Mouse (Mus musculus) WW6 (cell line): Measurements from ENCODE around the gene Pgap1.
A peak's percentile ranks its signal among the peaks of the same experiment; 100 is the strongest.

Source experiments
- DNase-seq: peaks from one replicate; pipeline ENCODE4 v3.0.0-alpha.2; 2013; ENCODE audit warnings: low read depth, low spot score

Pgap1 gene

DNA sequence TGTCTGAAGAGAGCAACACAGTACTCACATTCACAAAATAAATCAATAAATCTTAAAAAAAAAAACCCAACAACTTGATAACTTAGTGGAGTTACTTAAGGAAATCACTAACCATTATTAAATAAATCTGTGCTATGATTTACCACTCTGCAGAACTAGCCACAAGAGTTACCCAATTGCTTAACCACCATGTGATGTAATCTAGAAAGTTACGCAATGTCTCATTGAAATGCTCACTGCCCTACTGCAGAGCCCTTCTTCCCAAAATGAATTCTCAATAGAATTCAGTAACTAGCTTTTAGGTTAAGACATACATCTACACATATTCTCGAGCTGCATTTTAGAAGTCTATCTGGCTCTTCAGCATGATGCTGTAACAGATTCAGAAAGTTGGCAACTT lies 33.8 kb downstream of the Pgap1 start:
- DNase-seq: no peak

DNA sequence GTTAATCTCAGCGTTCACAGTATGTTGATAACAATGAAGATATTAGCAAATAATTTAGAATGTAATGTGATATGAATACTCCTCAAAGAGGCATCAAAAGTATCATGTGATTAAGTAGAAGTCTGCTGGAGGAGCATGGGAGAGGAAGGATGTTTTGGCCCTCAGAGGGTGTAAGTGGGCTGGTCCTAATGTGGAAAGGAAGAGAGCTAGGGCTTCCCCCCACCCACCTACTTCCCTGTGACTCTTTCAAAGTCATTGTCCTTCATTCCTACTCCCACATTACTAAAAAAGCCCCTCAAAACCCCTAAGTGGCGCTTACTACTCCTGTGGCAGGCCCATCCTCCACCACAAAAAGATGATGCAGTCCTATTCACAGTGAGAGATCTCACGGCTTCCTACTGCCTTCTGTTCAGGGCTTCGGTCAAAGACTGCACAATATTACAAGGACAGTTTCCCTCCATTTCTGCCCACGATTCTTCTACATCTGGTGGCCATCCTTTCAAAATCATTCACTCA lies 37.4 kb downstream of the Pgap1 start:
- DNase-seq: no peak

DNA sequence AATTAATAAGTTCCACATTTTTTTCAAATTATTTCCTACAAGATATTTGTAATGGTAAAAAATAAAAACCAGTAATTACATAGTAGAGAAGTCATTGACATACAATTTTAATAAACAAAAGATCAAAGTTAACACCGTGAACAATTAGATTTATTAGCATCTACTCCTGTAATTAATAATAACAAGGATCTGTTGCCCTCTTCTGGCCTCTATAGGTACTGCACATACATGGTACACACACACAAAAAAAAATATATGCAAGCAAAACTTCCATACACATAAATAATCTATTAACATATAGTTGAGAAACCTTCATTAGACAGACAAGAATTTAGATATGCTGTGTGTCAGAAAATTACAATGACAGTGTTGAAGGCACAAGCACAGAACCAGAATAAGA lies 43.6 kb downstream of the Pgap1 start:
- DNase-seq: no peak

DNA sequence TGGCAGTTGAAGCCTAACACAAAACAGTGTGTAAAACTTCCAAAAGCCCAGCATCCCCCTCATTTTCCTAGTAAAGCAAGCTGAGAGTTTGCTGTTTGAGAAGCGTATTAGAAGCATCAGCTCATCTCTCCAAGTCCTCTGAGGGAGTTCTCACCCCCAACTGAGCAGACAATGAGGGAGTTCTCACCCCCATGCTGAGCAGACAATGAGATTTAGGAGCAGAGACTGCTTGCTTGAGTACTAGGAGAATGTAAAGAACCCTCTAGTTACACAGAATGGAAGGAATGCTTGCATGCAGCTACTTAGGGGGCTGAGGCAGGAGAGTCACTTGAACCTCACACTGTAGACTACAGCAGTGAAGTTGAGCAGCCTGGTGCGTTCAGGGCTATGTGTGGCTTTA lies 59.0 kb downstream of the Pgap1 start:
- DNase-seq: no peak

DNA sequence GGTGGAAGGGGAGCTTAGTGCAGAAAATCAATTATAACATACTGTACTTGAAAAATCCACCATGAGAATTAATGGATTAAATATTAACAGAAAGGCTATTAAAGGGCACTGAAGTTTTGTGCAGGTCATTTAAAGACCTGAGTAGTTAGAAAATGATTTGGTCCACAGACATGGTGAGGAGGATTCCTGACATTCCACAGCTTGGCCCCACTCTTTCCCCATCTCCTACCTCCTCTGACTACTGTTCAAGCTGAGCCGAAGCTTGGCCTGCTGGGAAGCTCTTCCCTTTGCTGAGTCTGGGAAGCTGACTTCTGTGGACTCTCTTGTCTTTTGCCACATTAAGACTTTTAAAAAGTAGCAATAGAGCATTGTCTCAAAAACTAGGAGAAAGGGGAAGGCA lies 61.2 kb downstream of the Pgap1 start:
- DNase-seq: no peak

DNA sequence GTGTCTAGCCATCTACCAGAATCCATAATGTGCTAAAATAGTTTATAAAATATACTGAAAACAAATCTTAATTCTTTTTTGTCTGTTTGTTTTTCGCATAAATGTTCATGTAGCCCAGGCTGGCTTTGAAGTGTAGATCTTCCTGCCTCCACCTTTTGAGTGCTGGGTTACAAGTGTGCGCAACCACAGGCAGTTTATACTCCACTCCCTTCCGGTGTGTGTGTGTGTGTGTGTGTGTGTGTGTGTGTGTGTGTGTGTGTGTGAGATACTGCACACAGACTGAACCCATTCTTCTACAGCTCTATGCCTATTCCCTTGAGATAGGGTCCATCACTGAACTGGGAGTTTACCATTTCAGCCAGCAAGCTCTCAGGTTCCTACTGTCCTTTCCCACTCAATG lies 64.0 kb downstream of the Pgap1 start:
- DNase-seq: no peak

DNA sequence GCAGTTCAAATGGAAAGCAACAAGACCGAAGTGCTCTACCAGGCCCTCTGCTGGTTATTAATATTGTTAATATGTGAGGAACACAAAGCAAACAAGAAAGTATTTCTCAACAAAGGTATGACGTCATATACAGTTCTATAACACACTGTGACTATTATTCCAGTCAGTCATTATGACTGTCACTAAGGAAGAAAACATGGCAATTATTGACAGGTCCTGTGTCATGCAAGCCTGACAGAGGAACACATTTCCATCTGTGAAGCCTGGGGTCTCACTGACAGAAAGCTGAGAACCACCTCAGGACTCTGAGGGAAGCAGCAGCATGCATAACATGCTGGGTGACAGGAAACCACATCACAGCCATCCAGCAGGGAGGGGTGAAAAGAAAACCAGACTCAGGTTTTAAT lies 65.0 kb downstream of the Pgap1 start:
- DNase-seq: no peak

DNA sequence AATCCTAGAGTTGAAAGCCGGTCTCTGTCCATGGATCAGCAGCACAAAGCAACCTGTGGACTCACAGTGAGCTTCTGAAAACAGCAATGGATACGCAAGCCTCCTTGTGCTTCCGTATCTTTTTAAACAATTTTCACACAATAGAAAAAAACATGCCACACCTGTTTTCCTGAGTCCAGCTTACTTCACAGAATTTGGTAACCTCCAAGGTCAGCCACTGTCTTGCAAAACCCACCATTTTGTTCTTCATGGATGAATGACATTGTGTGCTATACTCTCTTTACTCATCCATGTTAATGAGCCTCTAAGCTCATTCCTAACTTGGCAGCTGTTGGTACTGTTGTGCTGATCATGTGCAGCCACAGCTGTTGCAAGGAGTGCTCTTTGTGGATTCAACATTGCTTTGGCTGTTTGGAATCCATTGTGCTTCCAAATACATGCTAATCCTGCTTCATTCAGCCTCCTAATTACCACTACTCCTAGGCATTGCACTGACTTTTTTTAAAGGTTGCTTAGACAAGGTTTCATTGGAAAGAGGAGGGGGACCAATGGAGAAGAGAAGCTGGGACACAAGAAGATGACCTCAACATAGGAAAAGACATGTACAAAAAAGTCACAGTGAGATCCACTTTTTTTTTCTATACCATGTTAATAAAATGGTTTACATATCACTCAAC lies 72.6 kb downstream of the Pgap1 start:
- peak; percentile 49 for DNase-seq

DNA sequence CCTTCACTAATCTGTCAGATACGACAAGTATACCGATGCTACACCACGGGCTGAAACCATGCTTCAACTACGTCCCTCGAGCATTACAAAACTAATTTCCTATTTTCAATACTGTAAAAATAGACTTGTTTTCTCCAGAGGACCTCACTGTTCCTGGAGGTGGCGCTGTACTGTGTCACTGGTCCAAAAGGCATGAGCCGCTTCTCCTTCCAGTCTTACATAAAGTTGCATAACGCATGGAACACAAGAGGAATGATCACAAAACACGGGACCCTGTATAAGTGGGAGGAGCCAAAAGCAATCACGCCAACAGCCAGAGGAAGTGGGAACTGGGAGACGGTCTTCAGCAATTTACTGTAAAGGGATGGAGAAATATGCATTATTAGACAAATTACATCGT lies 77.0 kb downstream of the Pgap1 start:
- DNase-seq: no peak

DNA sequence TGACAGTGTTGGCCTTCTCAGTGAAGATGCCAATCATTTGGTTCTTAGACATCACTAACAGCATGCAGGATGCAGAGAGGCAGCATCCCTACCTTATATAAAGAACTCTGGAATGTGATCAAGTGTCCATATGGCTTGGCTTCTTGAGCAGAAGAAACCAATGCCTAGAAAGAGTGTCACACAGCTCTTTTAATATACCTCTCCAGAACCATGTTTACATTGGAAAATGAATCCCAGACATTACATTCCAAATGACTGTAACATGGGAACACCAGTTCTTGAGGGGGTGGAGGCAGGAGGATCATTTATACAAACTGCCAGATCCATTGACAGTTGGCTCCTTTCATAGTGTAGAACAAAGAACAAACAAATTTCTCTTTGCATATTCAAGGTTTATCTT lies 88.8 kb downstream of the Pgap1 start:
- DNase-seq: no peak

DNA sequence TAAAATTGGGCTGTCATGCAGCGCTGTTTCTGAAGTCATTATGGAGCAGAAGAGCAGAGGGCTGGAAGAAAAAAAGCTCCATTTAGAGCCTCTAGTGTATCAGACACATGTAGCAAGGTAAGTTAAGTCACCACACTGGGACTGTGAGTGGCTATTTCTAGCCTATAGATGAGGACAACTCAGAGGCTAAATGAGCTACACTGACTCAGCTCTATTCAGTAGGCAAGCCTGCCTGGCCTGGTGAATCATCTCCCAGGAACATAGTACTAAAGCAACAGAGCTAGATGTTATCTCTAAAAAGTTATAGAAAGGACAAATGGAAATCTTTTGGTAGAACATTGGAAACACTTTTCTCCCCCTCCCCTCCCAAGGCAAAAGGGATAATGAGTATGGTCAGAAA lies 90.1 kb downstream of the Pgap1 start:
- DNase-seq: no peak

DNA sequence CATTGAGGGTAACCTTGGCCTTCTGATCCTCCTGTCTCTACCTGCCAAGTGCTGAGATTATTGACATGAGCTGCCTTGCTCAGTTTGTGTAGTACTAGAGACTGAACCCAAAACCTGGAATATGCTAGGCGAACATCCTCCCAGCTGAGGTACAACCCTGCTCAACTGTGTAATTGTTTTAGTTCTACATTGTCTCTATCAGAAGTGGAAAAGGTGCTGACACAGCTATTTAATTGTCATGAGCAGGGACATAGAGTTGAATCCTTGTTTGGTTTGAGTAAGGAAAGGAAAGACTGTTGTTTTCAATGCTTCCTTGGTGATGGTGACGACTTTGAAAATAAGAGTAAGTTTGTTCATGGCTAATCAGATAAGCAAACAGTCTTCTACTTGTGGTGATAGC lies 105.4 kb downstream of the Pgap1 start:
- DNase-seq: no peak

DNA sequence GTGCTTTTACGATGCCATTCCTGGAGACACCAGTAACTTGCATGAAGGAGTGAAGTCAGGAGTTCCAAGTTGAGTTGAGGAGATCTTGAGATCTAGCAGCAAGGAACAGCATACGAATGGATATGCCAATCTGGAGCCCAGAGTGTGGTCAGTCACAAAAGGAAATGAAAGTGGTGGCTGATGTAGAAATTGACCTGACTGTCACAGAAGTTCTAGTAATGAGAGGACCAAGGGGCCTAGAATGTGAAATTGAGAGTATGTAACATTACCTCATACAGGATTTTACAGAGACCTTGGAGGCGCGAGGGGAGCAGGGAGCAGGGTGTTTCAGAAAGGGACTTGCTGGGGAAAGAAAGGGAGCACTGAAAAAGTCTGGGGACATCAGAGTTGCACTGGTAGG lies 108.7 kb downstream of the Pgap1 start:
- no peak for DNase-seq

DNA sequence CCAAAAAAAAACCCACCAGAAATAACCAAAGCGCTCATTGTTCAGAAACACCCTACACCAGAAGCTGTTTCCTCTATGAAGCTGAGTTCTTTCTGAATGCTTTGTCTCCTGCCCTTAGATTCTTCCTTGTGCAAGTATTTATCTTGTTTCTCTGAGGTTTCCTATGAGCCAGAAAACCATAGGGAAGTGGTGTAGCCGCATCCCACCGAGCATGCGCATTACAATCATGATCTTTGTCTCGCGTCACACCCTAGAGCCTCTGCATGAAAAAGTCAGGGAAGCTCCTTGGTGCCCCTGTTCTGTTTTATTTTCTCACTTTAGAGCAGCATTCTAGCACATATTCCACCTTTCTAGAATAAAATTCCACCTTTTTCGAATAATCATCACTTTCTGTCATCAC lies 113.8 kb downstream of the Pgap1 start:
- DNase-seq: no peak

DNA sequence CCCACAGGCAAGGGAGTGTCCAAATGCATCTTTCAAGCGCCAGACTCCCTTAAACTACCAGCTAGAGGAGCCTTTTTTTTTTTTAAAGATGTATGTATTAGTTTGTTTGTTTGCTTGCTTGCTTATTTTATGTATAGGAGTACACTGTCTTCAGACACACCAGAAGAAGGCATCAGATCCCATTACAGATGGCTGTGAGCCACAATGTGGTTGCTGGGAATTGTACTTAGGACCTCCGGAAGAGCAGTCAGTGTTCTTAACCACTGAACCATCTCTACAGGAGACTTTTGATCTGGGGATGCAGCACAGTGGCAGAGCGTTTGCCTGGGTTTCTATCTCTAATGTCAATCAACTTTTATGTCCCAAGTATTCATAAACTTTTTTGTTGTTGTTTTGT lies 118.4 kb downstream of the Pgap1 start:
- DNase-seq: no peak

DNA sequence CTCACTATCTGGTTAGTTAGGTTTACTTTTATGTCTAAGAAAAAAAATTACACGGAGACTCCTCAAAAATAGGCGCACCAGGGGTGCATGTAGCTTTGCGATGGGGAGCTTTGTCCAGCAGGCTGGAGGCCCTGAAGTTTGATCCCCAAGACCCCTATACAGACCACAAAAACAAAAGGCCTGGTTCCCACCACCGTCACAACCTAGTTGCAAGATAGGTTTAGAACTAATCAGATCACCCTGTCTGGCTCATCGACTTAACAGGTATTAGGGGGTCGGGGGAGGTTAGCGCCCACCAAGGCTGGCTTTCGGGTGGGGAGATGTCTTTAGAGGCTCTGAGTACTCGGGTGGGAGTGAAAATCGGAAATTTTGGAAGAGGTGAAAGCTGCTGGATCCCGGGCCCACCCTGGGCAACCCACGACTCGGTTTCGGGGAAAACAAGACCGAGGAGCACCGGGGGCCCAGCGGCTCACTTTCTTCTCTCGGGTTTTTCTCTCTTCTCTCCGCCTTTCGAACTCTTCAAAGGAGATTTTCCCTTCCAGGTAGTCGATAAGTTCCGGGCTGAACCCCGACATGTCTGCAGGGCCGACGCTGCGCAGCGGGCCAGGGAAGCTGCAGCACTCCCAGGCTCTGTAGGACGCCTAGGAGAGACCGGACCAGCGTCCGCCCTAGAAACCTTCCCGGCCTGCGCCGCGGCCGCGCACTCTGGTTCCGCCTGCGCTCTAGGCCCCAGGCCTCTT lies 119.0 kb downstream of the Pgap1 start, which contains the start of gene Gtf3c3:
Gene Gtf3c3 (minus strand): TSS at position 632 of the 740 bp plus-strand sequence.
- peak; percentile 65 for DNase-seq
